Mouse (Mus musculus) monocyte, adult 5-6 weeks (primary cell): ENCODE measurements around the gene Cep57l1. TPM values are rescaled to one million over a fixed set of nuclear protein-coding genes. Genes with fewer than 3 reads are reported as not detected.
A peak's percentile ranks its signal among the peaks of the same experiment; 100 is the strongest.
"Not testable (repeated sequence)": the region's sequence is repeated elsewhere in the genome, so short reads cannot be mapped to it uniquely, and the experiment has no call there.

Experiments
- ATAC-seq: fragments of 153-309, 156-312 bp; replicated peaks from 2 replicates; pipeline ENCODE4 v1.8.0; 2017; ENCODE audit warnings: mild to moderate bottlenecking; ENCODE audit not compliant: low TSS enrichment, insufficient number of reproducible peaks, severe bottlenecking, poor library complexity, low FRiP score
- total RNA-seq: library from RNA; stranded (forward); fragments of 200-1000, 200-491, 200-594 nt; gene quantifications from 3 replicates; pipeline ENCODE4 v1.2.3, GENCODE M21; 2017

Cep57l1 gene
- total RNA-seq: 4.2 to 15.7 TPM (median 5.5 TPM) in 3 replicates

DNA sequence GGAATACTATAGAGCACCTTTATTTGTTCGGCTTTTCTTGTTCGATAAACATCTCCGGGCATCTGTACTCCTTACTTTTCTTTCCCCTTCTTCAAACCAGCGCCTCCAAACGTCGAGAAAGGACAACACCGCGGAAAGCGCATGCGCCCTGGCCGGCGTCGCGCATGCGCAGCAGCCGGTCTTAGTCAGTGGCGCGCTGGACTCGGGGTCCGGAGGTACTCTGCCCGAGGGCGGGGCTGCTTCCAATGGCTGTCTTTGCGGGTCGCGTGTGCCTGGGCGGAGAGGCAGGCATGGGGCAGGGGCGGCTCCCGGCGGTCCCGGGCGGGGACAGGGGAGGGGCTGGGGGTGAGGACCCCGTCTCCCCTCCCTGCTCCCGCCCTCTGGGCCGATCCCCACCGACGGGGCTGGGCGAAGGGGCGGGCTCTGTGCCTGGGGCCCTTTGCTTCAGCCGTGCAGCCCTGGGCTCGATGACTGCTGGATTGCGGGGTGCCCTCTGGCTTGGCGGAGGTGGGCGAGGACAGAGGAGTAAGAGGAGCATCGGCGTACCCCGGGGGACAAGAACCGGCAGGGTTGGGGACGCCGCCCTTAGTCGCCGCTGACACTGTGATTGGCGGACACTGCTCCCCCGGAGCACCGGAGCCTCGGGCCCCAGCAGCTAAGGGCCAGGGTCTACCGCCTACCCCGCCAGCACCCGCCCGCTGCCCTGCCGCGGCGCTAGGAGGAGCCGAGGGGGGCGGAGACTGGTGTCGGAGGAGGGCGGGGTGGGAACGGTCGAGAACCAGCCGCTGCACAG lies at the start of gene Cep57l1, which contains the start of gene Sesn1:
TSS of gene Cep57l1 (minus strand) at position 101 of the 793 bp plus-strand sequence.
TSS of gene Sesn1 (plus strand) at position 165 of the 793 bp plus-strand sequence.
- ATAC-seq: peak; percentile 62

DNA sequence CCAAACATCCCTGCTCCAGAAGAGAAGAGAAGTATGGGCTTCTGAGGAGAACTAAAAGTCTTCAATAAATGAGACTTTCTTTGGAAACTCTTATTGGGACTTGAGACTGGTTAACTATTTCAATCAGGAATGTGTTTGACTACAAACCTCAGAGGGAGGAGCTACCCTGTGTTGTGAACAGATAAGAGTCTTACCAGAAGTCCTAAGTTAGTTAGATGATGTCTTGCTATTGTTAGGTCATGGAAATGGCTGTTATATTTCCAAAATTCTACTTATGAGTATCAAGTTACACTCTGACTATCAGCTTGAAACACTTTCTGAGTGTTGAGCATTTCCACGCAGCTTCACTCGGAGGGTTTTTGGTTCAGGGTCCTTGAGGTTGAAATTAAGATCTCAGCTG lies 39.0 kb upstream of the Cep57l1 start:
- ATAC-seq: no peak

DNA sequence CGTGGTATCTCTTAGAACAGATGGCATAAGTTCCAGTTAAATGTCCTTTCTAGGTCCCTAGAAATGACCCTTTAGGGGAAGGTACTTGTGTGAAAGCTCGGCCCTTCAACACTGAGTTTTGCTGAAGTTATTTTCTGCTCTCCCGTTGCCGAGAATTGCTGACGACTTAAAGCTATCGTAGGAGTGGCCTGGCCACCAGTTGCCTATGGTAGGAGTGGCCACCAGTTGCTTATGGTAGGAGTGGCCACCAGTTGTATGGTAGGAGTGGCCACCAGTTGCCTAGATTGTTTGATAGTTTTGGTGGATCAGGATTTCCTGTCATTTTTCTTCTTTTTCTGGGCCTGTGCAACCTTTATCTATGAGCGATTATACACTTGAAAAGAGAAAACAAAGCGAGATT lies 38.1 kb upstream of the Cep57l1 start:
- ATAC-seq: no peak

DNA sequence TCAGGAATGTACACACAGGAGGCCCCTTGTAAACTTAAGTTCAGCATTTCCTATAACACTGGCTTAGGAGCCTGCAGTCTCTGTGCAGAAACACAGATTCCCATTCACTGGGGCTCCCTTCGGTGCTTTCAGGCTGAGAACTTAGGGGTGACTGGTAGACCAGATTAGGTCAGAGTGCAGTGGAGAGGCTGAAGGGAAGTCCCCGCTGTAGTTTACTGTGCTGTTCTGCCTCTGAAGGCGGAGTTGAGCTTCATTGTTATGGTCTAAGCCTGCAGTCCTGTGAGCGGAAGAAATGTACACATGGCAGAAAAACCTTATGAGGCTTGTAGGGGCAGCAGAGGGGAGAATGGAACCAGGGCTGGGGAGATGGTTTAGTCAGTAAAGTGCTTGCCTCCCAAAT lies 29.2 kb upstream of the Cep57l1 start:
- no peak for ATAC-seq

DNA sequence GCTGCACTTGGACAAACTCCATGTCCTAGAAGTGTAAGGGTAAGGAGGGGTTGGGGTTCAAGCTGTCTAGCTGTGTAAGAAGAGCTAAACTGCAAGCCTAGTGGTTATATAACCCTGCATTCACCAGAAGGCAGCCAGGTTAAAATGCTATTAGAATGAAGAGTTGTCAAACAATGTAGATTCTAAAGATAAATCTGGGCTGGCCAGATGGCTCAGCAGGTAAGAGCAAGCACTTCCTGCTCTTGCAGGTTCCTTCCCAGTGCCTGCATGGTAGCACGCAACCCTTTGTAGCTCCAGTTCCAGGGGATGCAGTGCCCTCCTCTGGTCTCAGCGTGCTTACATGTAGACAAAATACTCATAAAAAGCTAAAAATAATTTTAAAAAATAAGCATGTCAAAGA lies 24.5 kb upstream of the Cep57l1 start:
- no peak for ATAC-seq

DNA sequence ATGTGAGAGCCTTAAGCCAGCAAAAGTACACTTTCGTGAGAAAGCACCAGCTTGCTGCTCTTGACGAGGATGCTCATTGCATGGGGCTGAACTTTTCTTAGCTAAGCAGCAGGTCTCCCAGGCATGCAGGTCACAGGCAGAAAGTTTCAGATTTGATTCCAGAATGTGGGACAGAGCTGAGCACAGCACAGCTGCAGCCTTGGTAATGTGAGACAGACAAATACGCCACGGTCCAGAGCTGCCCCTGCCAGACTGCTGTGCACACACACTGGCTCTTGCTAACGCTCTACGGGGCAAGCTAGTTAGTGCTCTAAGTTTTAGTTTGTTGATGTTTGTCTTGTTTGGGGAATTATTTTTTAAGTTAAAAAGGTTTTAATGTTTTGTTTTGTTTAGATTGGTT lies 22.5 kb upstream of the Cep57l1 start:
- ATAC-seq: no peak

DNA sequence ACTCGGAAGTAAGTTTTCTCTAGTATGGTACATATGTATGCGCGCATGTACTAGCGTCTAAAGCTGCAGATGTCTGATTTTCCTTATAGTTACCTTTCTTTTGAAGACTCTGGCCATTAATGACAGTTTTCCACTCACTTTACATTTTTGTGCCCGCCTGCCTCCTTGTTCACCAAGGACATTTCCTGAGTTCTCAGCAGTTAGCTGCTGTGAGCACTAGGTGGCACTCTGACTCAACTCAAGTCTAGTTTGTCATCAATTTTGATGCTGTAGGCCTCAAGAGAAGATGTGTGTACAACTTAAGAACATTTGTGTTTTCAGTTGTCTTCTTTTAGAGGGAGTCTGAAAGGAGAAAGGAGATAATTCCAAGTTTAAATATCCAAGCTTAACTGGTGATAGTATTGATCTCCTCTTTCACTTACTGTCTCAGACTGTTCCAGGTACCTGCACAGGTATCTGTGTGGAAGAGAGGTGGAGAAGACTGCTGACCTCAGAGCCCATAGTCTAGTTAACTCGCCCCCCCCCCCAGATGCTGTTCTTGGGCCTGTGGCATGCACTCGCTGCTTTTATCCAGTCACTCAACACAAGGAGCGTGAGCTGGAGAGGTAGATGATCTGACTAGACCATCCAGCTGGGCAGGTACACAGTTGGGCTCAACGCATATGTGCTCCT lies 21.3 kb upstream of the Cep57l1 start:
- ATAC-seq: peak; percentile 67

DNA sequence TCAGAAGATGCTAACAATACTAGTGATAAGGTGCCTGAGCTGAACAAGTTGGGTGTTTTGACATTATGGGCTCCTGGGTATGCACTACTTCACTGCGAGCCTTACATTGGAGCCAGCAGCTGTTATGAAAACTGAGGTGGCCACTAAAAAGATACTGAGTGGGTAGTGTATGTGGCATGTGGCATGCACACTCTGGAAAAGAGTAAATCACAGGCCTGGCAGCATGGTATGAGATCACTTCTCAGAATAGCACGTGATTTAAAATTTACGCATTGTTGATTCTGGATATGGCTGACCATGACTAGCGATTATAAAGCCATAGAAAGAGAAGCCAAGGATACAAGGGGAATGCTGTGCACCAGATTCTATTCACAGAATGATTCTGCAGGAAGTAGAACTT lies 20.8 kb upstream of the Cep57l1 start:
- ATAC-seq: no peak

DNA sequence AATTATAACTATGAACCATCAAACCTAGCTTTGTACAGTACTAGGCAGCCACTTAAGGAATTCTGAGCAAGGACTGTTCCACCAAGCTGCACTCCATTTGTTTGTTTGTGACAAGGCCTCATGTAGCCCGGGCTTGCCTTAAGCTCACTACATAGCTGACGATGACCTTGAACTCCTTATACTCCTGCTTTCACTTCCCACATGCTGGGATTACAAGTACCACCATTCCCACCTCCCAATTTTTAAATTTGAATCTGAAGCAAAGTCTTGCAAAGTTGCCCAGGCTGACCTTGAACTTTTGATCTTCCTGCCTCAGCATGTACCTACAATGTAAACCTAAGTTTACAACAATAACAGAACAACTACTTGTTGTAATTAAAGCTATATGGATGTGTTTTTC lies 20.3 kb upstream of the Cep57l1 start:
- ATAC-seq: no peak

DNA sequence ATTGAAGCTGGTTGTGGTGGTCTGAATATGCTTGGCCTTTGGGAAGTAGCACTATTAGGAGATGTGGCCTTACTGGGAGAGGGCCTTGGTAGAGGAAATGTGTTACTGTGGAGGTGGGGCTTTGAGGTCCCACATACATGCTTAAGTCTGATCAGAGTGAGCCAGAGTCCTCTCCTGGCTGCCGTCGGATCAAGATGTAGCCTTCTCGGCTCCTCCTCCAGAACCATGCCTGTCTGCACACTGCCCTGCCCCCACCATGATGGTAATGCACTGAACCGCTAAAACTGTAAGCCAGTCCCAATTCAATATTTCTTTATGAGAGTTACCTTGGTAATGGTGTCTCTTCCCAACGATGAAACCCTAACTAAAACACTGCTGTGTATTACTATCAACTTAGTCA lies 19.5 kb upstream of the Cep57l1 start:
- ATAC-seq: no peak

DNA sequence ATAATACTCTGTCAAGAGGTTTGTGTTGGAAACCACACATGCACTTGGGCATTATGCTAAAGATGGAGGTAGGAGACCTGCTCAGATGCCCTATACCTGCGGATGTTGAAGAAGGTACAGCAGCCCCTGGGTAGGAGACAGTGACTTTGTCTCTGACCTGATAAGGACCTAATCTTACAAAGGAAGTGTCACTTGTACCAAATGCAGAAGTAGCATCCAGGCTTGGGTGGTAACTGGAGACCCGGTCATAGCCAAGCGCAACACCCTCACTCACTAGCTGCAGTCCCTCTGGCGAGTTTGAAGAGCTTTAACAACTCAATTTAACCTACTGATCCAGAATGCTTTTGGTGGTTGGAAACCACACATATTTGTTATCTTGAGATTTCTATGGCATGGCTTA lies 18.1 kb upstream of the Cep57l1 start:
- ATAC-seq: no peak

DNA sequence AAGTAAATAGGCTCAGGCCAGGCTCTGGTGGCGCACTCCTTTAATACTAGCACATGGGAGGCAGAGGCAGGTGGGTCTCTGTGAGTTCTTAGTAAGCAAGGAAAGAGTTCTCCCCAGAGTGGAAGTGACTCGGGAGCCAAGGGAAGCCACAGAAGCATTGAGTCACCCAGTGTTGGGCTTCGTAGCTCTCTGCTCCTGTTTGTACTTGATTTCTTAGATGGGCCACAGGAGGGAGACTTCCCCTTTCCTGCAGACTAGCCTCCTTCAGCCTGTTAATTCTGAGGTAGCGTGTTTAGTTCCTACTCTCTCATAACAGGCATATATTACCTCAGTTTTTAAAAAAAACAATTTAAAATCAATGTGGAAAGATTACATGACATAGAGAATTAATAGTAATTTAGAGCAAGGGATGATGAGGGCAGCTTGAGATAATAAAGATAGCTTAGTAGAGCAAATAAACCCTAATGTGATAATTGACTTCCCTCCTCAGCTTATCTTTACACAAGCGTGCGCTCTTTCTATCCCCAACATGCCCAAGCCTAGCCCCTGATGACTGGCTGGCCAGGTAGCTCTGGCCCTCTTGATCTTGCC lies 16.9 kb upstream of the Cep57l1 start:
- no peak for ATAC-seq

DNA sequence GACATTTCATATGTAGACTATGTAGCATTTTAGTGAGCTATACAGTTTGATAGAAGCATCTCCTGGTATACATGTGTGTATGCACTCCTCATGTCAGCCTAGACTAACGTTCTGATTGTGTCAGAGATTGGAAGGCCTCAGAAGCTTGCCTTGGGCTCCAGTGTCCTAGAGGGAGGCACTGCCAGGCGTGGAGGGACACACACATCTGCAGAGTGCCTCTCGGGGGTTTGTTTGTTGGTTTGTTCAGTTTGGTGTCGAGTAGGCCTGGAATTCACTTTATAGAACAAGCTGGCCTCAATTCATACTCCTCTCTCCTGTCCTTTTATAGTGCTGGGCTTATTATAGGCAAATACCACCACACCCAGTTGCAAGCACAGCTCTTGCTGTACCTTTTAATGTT lies 16.3 kb upstream of the Cep57l1 start:
- no peak for ATAC-seq

DNA sequence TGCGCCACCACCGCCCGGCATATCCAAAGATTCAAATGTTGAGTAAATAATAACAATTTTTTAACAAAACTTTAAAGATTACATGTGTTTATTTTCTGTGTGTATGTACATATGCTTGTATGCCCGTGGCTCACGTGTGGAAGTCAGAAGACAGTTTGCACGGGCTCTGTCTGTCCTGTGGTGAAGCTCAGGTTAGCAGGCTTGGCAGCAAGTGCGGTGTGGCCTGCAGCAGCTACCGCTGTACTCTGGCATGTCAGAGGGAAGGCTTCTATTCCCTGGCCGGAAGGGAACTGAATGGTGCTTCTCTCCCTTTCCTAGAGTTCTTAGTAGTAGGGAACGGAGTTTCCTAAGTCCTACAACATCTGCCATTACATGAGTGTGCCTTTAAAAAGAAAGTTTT lies 15.4 kb upstream of the Cep57l1 start:
- ATAC-seq: no peak

DNA sequence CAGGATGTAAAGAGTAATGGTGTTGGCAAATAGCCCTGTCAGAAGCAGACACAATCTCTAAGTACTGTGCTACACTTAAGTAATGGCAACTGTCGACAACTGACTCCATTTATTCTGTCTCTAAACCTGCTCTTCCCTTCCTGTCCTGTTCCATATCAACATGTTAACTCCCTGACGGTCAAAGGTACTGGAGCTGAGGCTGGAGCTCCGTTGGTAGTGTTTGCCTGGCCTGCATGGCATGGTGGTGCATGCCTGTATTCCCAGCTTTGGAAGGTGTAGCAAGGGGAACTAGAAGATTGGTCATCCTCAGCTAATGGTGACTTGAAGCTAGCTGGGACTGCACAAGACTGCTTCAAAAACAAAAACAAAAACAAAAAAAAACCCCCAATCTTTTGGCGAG lies 14.2 kb upstream of the Cep57l1 start:
- no peak for ATAC-seq

DNA sequence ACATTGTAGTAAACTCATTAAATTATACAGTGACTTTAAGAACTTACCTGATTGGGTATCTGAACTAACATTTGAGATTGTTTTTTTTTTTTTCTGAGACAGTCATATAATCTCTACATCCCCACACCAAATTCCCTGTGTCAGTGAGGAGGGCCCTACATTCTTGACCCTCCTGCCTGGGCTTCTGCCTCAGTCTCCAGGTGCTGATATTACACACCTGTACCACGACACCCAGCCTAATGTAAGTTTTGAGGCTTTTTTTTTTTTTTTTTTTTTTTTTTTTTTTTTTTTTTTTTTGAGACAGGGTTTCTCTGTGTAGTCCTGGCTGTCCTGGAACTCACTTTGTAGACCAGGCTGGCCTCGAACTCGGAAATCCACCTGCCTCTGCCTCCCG lies 13.6 kb upstream of the Cep57l1 start:
- ATAC-seq: not testable (repeated sequence)

DNA sequence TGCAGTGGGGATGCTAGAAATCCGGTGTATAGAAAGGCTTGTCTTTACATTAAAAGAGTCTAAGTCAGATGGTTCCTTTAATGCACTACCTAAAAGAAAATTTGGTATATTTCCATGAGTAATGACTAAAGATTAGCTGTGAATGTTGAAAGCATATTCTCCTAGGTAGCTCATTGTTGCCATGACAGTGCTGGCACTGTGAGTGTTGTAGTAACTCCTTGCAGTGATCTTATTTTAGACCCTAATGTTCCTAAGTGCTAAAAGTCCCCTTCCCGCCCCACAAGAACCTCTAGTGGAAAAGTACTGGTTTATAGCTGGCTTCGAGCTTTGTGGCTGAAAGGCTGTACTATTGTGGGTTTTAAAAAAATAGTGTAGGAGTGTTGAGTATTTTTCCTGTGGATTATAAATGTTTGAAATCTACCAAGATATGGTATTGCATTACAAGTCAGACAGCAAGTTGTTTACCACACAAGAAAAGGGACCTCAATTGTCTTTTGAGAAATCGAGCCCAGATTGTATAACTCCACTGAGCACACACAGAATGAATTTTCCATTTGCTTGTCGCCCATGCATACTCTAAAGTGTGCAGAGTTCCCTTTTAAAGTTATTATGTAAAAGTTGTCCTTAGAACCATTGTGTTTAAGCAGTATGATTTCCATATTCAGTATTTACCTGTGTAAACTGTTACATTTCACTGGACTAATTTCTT lies 13.1 kb upstream of the Cep57l1 start:
- ATAC-seq: no peak

DNA sequence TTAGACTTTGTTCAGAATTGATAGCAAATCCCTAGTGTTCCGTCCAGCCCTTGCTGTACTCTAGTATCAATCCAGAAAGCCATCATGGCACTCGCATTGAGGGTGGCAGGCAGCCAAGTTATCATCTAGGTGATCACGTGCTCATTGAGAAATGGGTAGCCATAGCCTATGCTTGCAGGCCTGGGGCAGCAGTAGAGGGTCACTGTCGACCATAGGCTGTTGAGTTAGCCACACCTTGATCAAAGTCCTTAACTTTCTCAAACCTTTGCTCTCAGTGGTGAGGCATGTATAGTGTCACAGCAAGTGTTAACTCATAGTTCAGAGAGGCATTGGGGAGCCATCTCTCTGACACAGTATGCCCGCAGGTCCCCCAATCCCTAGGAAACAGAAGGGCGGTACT lies 11.5 kb upstream of the Cep57l1 start:
- no peak for ATAC-seq

DNA sequence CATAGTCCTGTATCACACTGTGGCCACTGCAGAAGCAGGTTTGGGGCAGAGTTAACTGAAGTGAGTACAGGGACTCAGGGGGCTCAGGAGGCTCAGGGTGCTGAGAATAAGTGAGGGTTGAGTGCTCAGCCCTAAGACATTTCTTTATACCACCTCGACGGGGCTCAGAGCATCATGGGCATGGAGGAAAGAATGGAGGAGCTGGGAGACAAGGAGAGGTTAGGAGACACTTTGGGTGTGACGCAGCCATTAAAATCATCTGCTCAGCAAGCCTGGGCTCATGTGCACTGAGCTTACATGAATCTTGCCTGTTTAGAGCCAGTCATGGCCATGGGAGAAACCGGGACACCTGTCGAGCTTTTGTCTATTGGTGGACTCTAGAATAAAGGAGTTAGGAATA lies 10.7 kb upstream of the Cep57l1 start:
- no peak for ATAC-seq
